Mouse (Mus musculus) liver, embryonic 11.5 days (tissue): ENCODE data around the gene Fam131a. TPM values are rescaled to one million over a fixed set of nuclear protein-coding genes. Genes with fewer than 3 reads are reported as not detected.
A peak's percentile ranks its signal among the peaks of the same experiment; 100 is the strongest.

Source experiments
- ATAC-seq: fragments of 200-750 bp; cut with Nextera tagmentation; replicated peaks from 2 replicates; pipeline ENCODE4 v1.8.0; 2017; ENCODE audit warnings: moderate number of reproducible peaks, mild to moderate bottlenecking, moderate TSS enrichment, moderate library complexity; ENCODE audit not compliant: low FRiP score
- DNase-seq: peaks from one replicate; pipeline ENCODE4 v3.0.0-alpha.2; 2017; ENCODE audit warnings: low spot score
- H3K27ac ChIP-seq: fragments of 300-500 bp; sonication (generic); 2 replicates; pipeline ENCODE4 v1.5.1; 2014; ENCODE audit warnings: mild to moderate bottlenecking, low read depth, low read length, control low read depth
- H3K27me3 ChIP-seq: fragments of 300-500 bp; sonication (generic); replicated peaks from 2 replicates; pipeline ENCODE4 v1.6.1; 2014; ENCODE audit warnings: low read length, mixed read lengths; ENCODE audit not compliant: control insufficient read depth, insufficient read depth
- H3K36me3 ChIP-seq: fragments of 300-500 bp; sonication (generic); 2 replicates; pipeline ENCODE4 v1.6.1; 2014; ENCODE audit warnings: mild to moderate bottlenecking, low read length, moderate library complexity, mixed read lengths; ENCODE audit not compliant: control insufficient read depth, insufficient read depth
- H3K4me1 ChIP-seq: fragments of 300-500 bp; sonication (generic); replicated peaks from 2 replicates; pipeline ENCODE4 v1.6.1; 2014; ENCODE audit warnings: low read length, mixed read lengths; ENCODE audit not compliant: control insufficient read depth, insufficient read depth
- H3K4me2 ChIP-seq: fragments of 300-500 bp; sonication (generic); 2 replicates; pipeline ENCODE4 v1.6.1; 2014; ENCODE audit warnings: mild to moderate bottlenecking, control low read depth, moderate library complexity
- H3K4me3 ChIP-seq: fragments of 300-500 bp; sonication (generic); 2 replicates; pipeline ENCODE4 v1.5.1; 2014; ENCODE audit warnings: low read depth, low read length, control low read depth
- H3K9ac ChIP-seq: fragments of 300-500 bp; sonication (generic); 2 replicates; pipeline ENCODE4 v1.6.1; 2014; ENCODE audit warnings: low read depth, low read length, control low read depth
- H3K9me3 ChIP-seq: fragments of 300-500 bp; sonication (generic); 2 replicates; pipeline ENCODE4 v1.6.1; 2016; ENCODE audit warnings: low read length, inconsistent platforms, mixed read lengths; ENCODE audit not compliant: control insufficient read depth
- WGBS: fragments of 180-500 bp; shearing (Covaris S2); extraction: QIAGEN DNeasy Blood & Tissue Kit; methylation state at CpG from one replicate; pipeline ENCODE4 v1.1.7; 2014; 5-methylcytosine and 5-hydroxymethylcytosine counted together
- polyA plus RNA-seq: library from polyadenylated mRNA; unstranded; fragments of >200 nt; fragmentation: Nextera tagmentation; extraction: Ambion mirVana; gene quantifications from 2 replicates; pipeline ENCODE4 v1.2.1, GENCODE M21; 2014

Fam131a gene
- polyA plus RNA-seq, 1 experiment from 2014 or later: 2.1 TPM

- 71% methylated on average over 19 of the region's 19 CpGs for WGBS
- Histone ChIP-seq H3K4me2 (no peak overlapping the region), H3K27me3 (no peaks in the 10 kb centered on the region), H3K27ac (no peak overlapping the region), H3K9me3 (no peaks in the 10 kb centered on the region), H3K9ac (no peak overlapping the region), H3K36me3 (peaks cover 17% of the 10 kb centered on the region), H3K4me1 (peaks cover 57% of the 10 kb centered on the region), H3K4me3 (no peak overlapping the region)
- DNase-seq (peak; percentile 63), ATAC-seq (no peak)
Observed at GRCm38 (mm10) chr16:20708939-20709734, 16.1 kb downstream of the Fam131a start.

GRCm38 (mm10) chr16:20710370-20710769, 17.3 kb downstream of the Fam131a start:
- no peak for DNase-seq
- H3K4me1 ChIP-seq: peaks cover 56% of the 10 kb centered on the region
- no peak overlapping the region for H3K27ac ChIP-seq
- WGBS: 88% methylated on average over 11 of the region's 11 CpGs
- no peak overlapping the region for H3K4me2 ChIP-seq
- H3K9ac ChIP-seq: no peak overlapping the region
- no peaks in the 10 kb centered on the region for H3K27me3 ChIP-seq
- H3K36me3 ChIP-seq: peaks cover 15% of the 10 kb centered on the region
- no peak overlapping the region for H3K4me3 ChIP-seq
- ATAC-seq: no peak
- H3K9me3 ChIP-seq: no peaks in the 10 kb centered on the region

- Histone ChIP-seq H3K4me1 (peaks cover 54% of the 10 kb centered on the region), H3K36me3 (peaks cover 15% of the 10 kb centered on the region), H3K9me3 (no peaks in the 10 kb centered on the region), H3K27ac (no peak overlapping the region), H3K27me3 (no peaks in the 10 kb centered on the region), H3K9ac (no peak overlapping the region), H3K4me3 (no peak overlapping the region), H3K4me2 (no peak overlapping the region)
- WGBS: 64% methylated on average over 4 of the region's 4 CpGs
- DNase-seq (no peak), ATAC-seq (no peak)
Observed at GRCm38 (mm10) chr16:20710810-20711209, 17.8 kb downstream of the Fam131a start.

- no peaks in the 10 kb centered on the region for H3K9me3 ChIP-seq
- 0 out of 2 replicates have a peak overlapping the region, but pooled peaks have one; percentile 22 for H3K4me3 ChIP-seq
- H3K9ac ChIP-seq: no peak overlapping the region; the same call in 1 of the 2 replicates
- H3K4me1 ChIP-seq: peaks cover 42% of the 10 kb centered on the region
- DNase-seq: no peak
- ATAC-seq: no peak
- peak overlapping the region; percentile 94 for H3K4me2 ChIP-seq
- H3K27ac ChIP-seq: no peak overlapping the region
- no peaks in the 10 kb centered on the region for H3K27me3 ChIP-seq
- peaks cover 13% of the 10 kb centered on the region; the same call in 1 of the 2 replicates for H3K36me3 ChIP-seq
- 76% methylated on average over 9 of the region's 9 CpGs for WGBS
Observed at GRCm38 (mm10) chr16:20712190-20712589, 19.1 kb downstream of the Fam131a start.

- peak overlapping the region; percentile 22 for H3K4me3 ChIP-seq
- ATAC-seq: peak; percentile 39
- H3K4me2 ChIP-seq: peak overlapping the region; percentile 94
Observed at GRCm38 (mm10) chr16:20712889-20713288, 19.8 kb downstream of the Fam131a start.

GRCm38 (mm10) chr16:20714307-20715080, 21.5 kb downstream of the Fam131a start:
- peak overlapping the region; percentile 68; the same call in 1 of the 2 replicates for H3K27ac ChIP-seq
- ATAC-seq: no peak

More at GRCm38 (mm10) chr16:20712889-20713288, 19.8 kb downstream of the Fam131a start:
- peaks cover 36% of the 10 kb centered on the region for H3K4me1 ChIP-seq
- H3K9ac ChIP-seq: peak overlapping the region; percentile 22; the same call in 1 of the 2 replicates
- no peak for DNase-seq
- peaks cover 12% of the 10 kb centered on the region; the same call in 1 of the 2 replicates for H3K36me3 ChIP-seq
- WGBS: 60% methylated on average over 7 of the region's 7 CpGs
- no peaks in the 10 kb centered on the region for H3K9me3 ChIP-seq
- no peaks in the 10 kb centered on the region for H3K27me3 ChIP-seq
- H3K27ac ChIP-seq: peak overlapping the region; percentile 68

GRCm38 (mm10) chr16:20715161-20715560, 22.1 kb downstream of the Fam131a start:
- H3K4me1 ChIP-seq: peaks cover 39% of the 10 kb centered on the region
- WGBS: 54% methylated on average over 2 of the region's 2 CpGs
- no peak for ATAC-seq
- DNase-seq: no peak
- H3K36me3 ChIP-seq: peaks cover 5% of the 10 kb centered on the region; the same call in 1 of the 2 replicates
- peak overlapping the region; percentile 82 for H3K9ac ChIP-seq
- peak overlapping the region; percentile 83; the same call in 1 of the 2 replicates for H3K27ac ChIP-seq
- peak overlapping the region; percentile 94 for H3K4me2 ChIP-seq
- H3K9me3 ChIP-seq: no peaks in the 10 kb centered on the region
- peak overlapping the region; percentile 74 for H3K4me3 ChIP-seq
- H3K27me3 ChIP-seq: no peaks in the 10 kb centered on the region

More at GRCm38 (mm10) chr16:20714307-20715080, 21.5 kb downstream of the Fam131a start:
- no peaks in the 10 kb centered on the region for H3K9me3 ChIP-seq
- H3K9ac ChIP-seq: peak overlapping the region; percentile 82
- DNase-seq: no peak
- WGBS: 53% methylated on average over 11 of the region's 11 CpGs
- H3K4me2 ChIP-seq: peak overlapping the region; percentile 94
- H3K36me3 ChIP-seq: peaks cover 9% of the 10 kb centered on the region; the same call in 1 of the 2 replicates
- H3K4me1 ChIP-seq: peaks cover 39% of the 10 kb centered on the region
- H3K4me3 ChIP-seq: peak overlapping the region; percentile 74
- H3K27me3 ChIP-seq: no peaks in the 10 kb centered on the region

GRCm38 (mm10) chr16:20715566-20715965, 22.5 kb downstream of the Fam131a start:
- H3K4me3 ChIP-seq: peak overlapping the region; percentile 74
- H3K9me3 ChIP-seq: no peaks in the 10 kb centered on the region
- no peak for DNase-seq
- peaks cover 39% of the 10 kb centered on the region for H3K4me1 ChIP-seq
- peaks cover 3% of the 10 kb centered on the region; the same call in 1 of the 2 replicates for H3K36me3 ChIP-seq
- H3K9ac ChIP-seq: peak overlapping the region; percentile 82
- peak overlapping the region; percentile 94 for H3K4me2 ChIP-seq
- H3K27me3 ChIP-seq: no peaks in the 10 kb centered on the region
- ATAC-seq: no peak
- H3K27ac ChIP-seq: peak overlapping the region; percentile 83; the same call in 1 of the 2 replicates
- 4% methylated on average over 12 of the region's 12 CpGs for WGBS
